Mouse (Mus musculus): Measurements from ENCODE around the gene Pbx1.

DNA sequence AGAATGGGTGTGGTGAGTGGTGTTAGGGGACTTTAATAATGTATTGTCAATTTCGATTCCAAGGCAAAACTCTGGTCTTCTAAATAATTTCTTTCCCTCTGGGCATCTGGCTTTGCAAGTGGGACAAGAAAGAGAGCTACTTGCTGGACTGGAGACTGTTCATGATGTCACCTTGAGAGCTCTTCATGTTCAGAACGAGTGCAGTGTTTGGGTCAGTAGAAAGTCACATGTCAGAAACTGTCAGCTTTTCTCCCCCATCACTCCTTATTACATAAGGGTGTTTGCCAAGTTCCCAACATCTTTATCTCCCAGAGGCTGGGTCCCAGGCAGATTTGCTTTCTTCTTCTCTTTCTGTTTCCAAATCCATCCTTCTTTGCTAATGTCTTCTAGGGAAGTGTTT lies 328.2 kb downstream of the Pbx1 start:
- TF ChIP-seq POLR2A (IDR thresholded peaks at IDR 0.05; ENCODE audit: low read depth, low read length), result no peak
- TF ChIP-seq CTCF (conservative IDR thresholded peaks at IDR 0.05; ENCODE audit: insufficient read depth, insufficient read length, low read depth, low read length), result no peak
